Mouse (Mus musculus) erythroblast, embryonic 14.5 days (primary cell): Measurements from ENCODE around the gene Adamts18. TPM values are rescaled to one million over a fixed set of nuclear protein-coding genes. Genes with fewer than 3 reads are reported as not detected.

ENCODE experiments used
- H3K27me3 ChIP-seq: 2 replicates; pipeline ENCODE4 v1.6.1; 2012; ENCODE audit warnings: inconsistent platforms; ENCODE audit not compliant: control insufficient read depth
- H3K36me3 ChIP-seq: 2 replicates; pipeline ENCODE4 v1.6.1; 2012; ENCODE audit warnings: mild to moderate bottlenecking, inconsistent platforms; ENCODE audit not compliant: control insufficient read depth
- H3K4me1 ChIP-seq: 2 replicates; pipeline ENCODE4 v1.6.1; 2012; ENCODE audit warnings: inconsistent platforms; ENCODE audit not compliant: control insufficient read depth
- H3K4me3 ChIP-seq: replicated peaks from 2 replicates; pipeline ENCODE3; 2012; ENCODE audit warnings: moderate library complexity, mild to moderate bottlenecking, inconsistent platforms
- H3K9me3 ChIP-seq: 2 replicates; pipeline ENCODE4 v1.6.1; 2012; ENCODE audit warnings: low read length, inconsistent platforms, mixed read lengths; ENCODE audit not compliant: control insufficient read depth
- GATA1 ChIP-seq: IDR thresholded peaks from 2 replicates; pipeline ENCODE4 v1.6.1; 2012; ENCODE audit warnings: low read length, inconsistent platforms, mixed read lengths
- TAL1 ChIP-seq: IDR thresholded peaks from 3 replicates; pipeline ENCODE4 v1.6.1; 2012; ENCODE audit warnings: low read length, inconsistent platforms, mixed read lengths
- polyA plus RNA-seq: library from polyadenylated mRNA; stranded (reverse); fragments of >175 nt; gene quantifications from 2 replicates; pipeline ENCODE4 v1.2.3, GENCODE M21; 2012

Gene Adamts18
- polyA plus RNA-seq, 1 experiment: not detected

- Histone ChIP-seq H3K9me3 (peaks cover 22% of the 10 kb centered on the region), H3K4me1 (no peaks in the 10 kb centered on the region), H3K4me3 (no peak overlapping the region), H3K36me3 (no peaks in the 10 kb centered on the region), H3K27me3 (no peaks in the 10 kb centered on the region)
- TF ChIP-seq TAL1 (no peak), GATA1 (no peak)
Observed at GRCm38 (mm10) chr8:113783711-113784110, 64.8 kb downstream of the Adamts18 start.

GRCm38 (mm10) chr8:113781554-113781953, 67.0 kb downstream of the Adamts18 start:
- Histone ChIP-seq H3K27me3 (no peaks in the 10 kb centered on the region), H3K4me3 (no peak overlapping the region), H3K9me3 (peaks cover 28% of the 10 kb centered on the region), H3K4me1 (no peaks in the 10 kb centered on the region), H3K36me3 (no peaks in the 10 kb centered on the region)
- no peak for TF ChIP-seq TAL1

GRCm38 (mm10) chr8:113775361-113775760, 73.2 kb downstream of the Adamts18 start:
- Histone ChIP-seq H3K9me3 (peaks cover 26% of the 10 kb centered on the region), H3K27me3 (no peaks in the 10 kb centered on the region), H3K4me1 (no peaks in the 10 kb centered on the region), H3K4me3 (no peak overlapping the region), H3K36me3 (no peaks in the 10 kb centered on the region)
- TF ChIP-seq GATA1 (no peak), TAL1 (no peak)

GRCm38 (mm10) chr8:113768861-113769410, 79.6 kb downstream of the Adamts18 start:
- H3K9me3 ChIP-seq: peaks cover 3% of the 10 kb centered on the region; the same call in 1 of the 2 replicates
- no peak overlapping the region for H3K4me3 ChIP-seq
- no peak for TF ChIP-seq TAL1
- TF ChIP-seq GATA1: no peak
- no peaks in the 10 kb centered on the region for H3K4me1 ChIP-seq
- no peaks in the 10 kb centered on the region for H3K36me3 ChIP-seq
- H3K27me3 ChIP-seq: no peaks in the 10 kb centered on the region

- TF ChIP-seq GATA1: no peak
- no peak for TF ChIP-seq TAL1
- H3K9me3 ChIP-seq: peaks cover 8% of the 10 kb centered on the region; the same call in 1 of the 2 replicates
- no peaks in the 10 kb centered on the region for H3K27me3 ChIP-seq
- H3K36me3 ChIP-seq: no peaks in the 10 kb centered on the region
- no peaks in the 10 kb centered on the region for H3K4me1 ChIP-seq
- no peak overlapping the region for H3K4me3 ChIP-seq
Observed at GRCm38 (mm10) chr8:113765121-113765520, 83.4 kb downstream of the Adamts18 start.

- H3K36me3 ChIP-seq: no peaks in the 10 kb centered on the region
- H3K4me1 ChIP-seq: no peaks in the 10 kb centered on the region
- TF ChIP-seq TAL1 (no peak), GATA1 (no peak)
- H3K9me3 ChIP-seq: peaks cover 10% of the 10 kb centered on the region; the same call in 1 of the 2 replicates
- H3K4me3 ChIP-seq: no peak overlapping the region
- no peaks in the 10 kb centered on the region for H3K27me3 ChIP-seq
Observed at GRCm38 (mm10) chr8:113763592-113764355, 84.8 kb downstream of the Adamts18 start.

DNA sequence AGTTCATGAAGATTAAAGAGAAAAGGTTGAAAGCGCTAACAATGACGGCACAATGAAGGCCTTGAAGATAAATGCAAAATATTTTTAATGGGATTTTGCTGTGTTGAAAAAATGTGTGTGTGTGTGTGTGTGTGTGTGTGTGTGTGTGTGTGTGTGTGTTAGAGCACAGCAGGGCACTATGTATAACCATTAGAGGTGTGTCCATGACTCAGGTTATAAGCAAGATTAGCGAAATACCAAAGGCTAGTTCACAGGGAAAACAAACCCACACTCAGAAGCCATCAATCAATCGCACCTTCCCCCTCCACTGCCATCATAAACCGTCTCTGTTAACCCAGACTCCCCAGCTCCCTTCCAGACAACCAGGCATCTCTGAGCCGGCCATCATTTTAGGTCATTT, 86.4 kb downstream of the Adamts18 start:
- Histone ChIP-seq H3K27me3 (no peaks in the 10 kb centered on the region), H3K9me3 (peaks cover 10% of the 10 kb centered on the region; the same call in 1 of the 2 replicates), H3K4me1 (no peaks in the 10 kb centered on the region), H3K36me3 (no peaks in the 10 kb centered on the region), H3K4me3 (no peak overlapping the region)
- TF ChIP-seq TAL1 (no peak), GATA1 (no peak)

GRCm38 (mm10) chr8:113755866-113756265, 92.7 kb downstream of the Adamts18 start:
- TF ChIP-seq GATA1 (no peak), TAL1 (no peak)
- H3K4me3 ChIP-seq: no peak overlapping the region
- H3K27me3 ChIP-seq: no peaks in the 10 kb centered on the region
- no peaks in the 10 kb centered on the region for H3K4me1 ChIP-seq
- no peaks in the 10 kb centered on the region for H3K36me3 ChIP-seq
- peaks cover 11% of the 10 kb centered on the region; the same call in 1 of the 2 replicates for H3K9me3 ChIP-seq

DNA sequence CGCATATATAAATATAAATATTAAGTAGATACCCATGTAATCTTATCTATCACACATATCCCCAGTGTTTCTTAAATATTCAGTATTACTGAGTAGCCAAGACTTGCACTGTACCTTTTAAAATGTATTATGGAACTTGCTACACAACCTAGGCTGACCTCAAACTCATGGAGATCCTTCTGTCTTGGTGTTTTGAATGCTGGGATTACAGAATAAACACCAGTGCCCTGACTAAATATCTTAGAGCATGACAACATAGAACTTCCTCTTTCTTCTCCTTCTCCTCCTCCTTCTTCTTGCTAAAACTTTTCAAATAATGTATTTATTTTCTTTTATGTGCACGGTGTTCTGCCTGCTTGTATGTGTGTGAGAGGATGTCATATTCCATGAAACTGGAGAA, 95.4 kb downstream of the Adamts18 start:
- H3K36me3 ChIP-seq: no peaks in the 10 kb centered on the region
- no peak for TF ChIP-seq TAL1
- H3K9me3 ChIP-seq: peaks cover 9% of the 10 kb centered on the region; the same call in 1 of the 2 replicates
- no peaks in the 10 kb centered on the region for H3K4me1 ChIP-seq
- no peak overlapping the region for H3K4me3 ChIP-seq
- no peaks in the 10 kb centered on the region for H3K27me3 ChIP-seq

DNA sequence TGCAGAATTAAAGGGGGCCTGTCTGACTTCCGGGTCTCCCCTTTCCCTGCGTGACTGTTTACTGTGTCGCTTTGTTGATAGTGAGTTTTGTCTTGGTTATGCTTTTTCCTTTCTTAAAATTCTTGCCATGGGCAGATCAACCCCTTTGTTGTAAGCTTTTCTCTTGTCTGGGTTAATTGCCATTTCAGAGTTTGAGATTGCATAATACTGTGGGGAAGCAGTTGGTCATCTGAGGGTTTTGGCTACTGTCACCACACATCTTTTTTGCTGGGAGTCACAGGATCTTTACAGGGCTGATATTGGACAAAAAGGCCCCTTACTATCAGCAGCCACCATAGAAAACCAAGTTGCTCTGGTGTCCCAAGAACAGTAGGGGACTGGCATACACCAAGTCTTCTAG, 96.2 kb downstream of the Adamts18 start:
- TF ChIP-seq GATA1 (no peak), TAL1 (no peak)
- Histone ChIP-seq H3K9me3 (peaks cover 9% of the 10 kb centered on the region; the same call in 1 of the 2 replicates), H3K36me3 (no peaks in the 10 kb centered on the region), H3K27me3 (no peaks in the 10 kb centered on the region), H3K4me1 (no peaks in the 10 kb centered on the region), H3K4me3 (no peak overlapping the region)
